24 mouse cellular contexts compared by ENCODE assay signal in genomic region chr17:66808186-66808585, GRCm38 (mm10).
DNase-seq lines count a peak whose midpoint lies in the region; ATAC-seq and TF ChIP-seq lines count a peak whose summit lies in the region.
"Had no signal": no experiment of that assay in that cellular context is flagged by ENCODE, and none has a peak within 500 bp of the region (broad histone marks: within the 10 kb centered on the region; RNA-seq: fewer than 3 reads in every experiment).

No protein-coding gene starts in this region.

- no peak overlapping the region for H3K27ac ChIP-seq in cerebellum, adult 2 months (ENCODE audit: insufficient read depth, low read length)
- no peak overlapping the region for H3K27ac ChIP-seq in lung, embryonic 14.5 days (ENCODE audit: low read depth)
- H3K27ac ChIP-seq: forebrain, embryonic 10.5 days; gastrocnemius, adult 2 months; heart, embryonic 15.5 days; hindbrain, embryonic 12.5 days; hindbrain, embryonic 15.5 days; intestine, embryonic 15.5 days had no signal

- intact Hi-C loops in heart, postnatal 25 days (cut with DNase I), result no loop called here

- no peaks in the 10 kb centered on the region for H3K36me3 ChIP-seq in lung, embryonic 14.5 days (ENCODE audit: insufficient read depth)
- H3K36me3 ChIP-seq: forebrain, embryonic 10.5 days; heart, embryonic 12.5 days; heart, embryonic 15.5 days; hindbrain, embryonic 12.5 days; hindbrain, embryonic 15.5 days; intestine, embryonic 15.5 days had no signal

- ATAC-seq in lung, embryonic 14.5 days (ENCODE audit: insufficient read depth), result no peak
- ATAC-seq: CD4-positive, CD25-positive, alpha-beta regulatory T cell, adult 4 months; forebrain, embryonic 16.5 days; intestine, embryonic 15.5 days had no signal

- no peak overlapping the region for H3K4me2 ChIP-seq in lung, embryonic 14.5 days
- H3K4me2 ChIP-seq: heart, embryonic 12.5 days; heart, embryonic 15.5 days; hindbrain, embryonic 12.5 days; hindbrain, embryonic 15.5 days; intestine, embryonic 15.5 days had no signal

- H3K4me1 ChIP-seq in cerebellum, adult 2 months (ENCODE audit: control insufficient read depth, insufficient read depth, low read length), result no peaks in the 10 kb centered on the region; the same call in 1 of the 2 replicates
- no peaks in the 10 kb centered on the region for H3K4me1 ChIP-seq in lung, embryonic 14.5 days (ENCODE audit: insufficient read depth)
- H3K4me1 ChIP-seq: heart, embryonic 12.5 days; heart, embryonic 15.5 days; hindbrain, embryonic 12.5 days; intestine, embryonic 15.5 days had no signal

- no peaks in the 10 kb centered on the region for H3K9me3 ChIP-seq in lung, embryonic 14.5 days (ENCODE audit: low read depth, low read length)
- H3K9me3 ChIP-seq: forebrain, embryonic 10.5 days; heart, embryonic 12.5 days; heart, embryonic 15.5 days; hindbrain, embryonic 12.5 days; hindbrain, embryonic 15.5 days; intestine, embryonic 15.5 days had no signal

- DNase-seq in cerebellum, postnatal 25 days, result peak; percentile 23 to 50
- no peak for DNase-seq in cerebellum, adult 2 months
- DNase-seq in heart, adult 11 months, result peak; percentile 51
- DNase-seq in heart, postnatal 25 days (ENCODE audit: low spot score), result no peak
- peak; percentile 41 for DNase-seq in lung, embryonic 14.5 days
- no peak for DNase-seq in lung, postnatal 4 days
- DNase-seq: adrenal gland, adult 8-10 months; adrenal gland, postnatal 25 days; cerebellum, adult 8-10 months; gastrocnemius, adult 2 months; gastrocnemius, postnatal 14 days; heart, adult 18-20 months; heart, postnatal 10 days; heart, postnatal 4 days; kidney, adult 11 months; kidney, adult 8-10 months had no signal

- WGBS in cerebellum, adult 2 months, result 13% methylated on average over 8 of the region's 8 CpGs
- whole genome bisulfite sequencing in lung, embryonic 14.5 days, result 62% methylated on average over 8 of the region's 8 CpGs

- TF ChIP-seq POLR2A in cerebellum, adult 2 months (IDR thresholded peaks at IDR 0.05; ENCODE audit: borderline replicate concordance, insufficient read depth, low read length), result no peak

- no peaks in the 10 kb centered on the region; the same call in 1 of the 2 replicates for H3K27me3 ChIP-seq in cerebellum, adult 2 months (ENCODE audit: control insufficient read depth, insufficient read depth, low read length)
- H3K27me3 ChIP-seq in lung, embryonic 14.5 days (ENCODE audit: insufficient read depth, low read length), result no peaks in the 10 kb centered on the region
- H3K27me3 ChIP-seq: heart, embryonic 12.5 days; heart, embryonic 15.5 days; hindbrain, embryonic 15.5 days; intestine, embryonic 15.5 days had no signal

- H3K9ac ChIP-seq in lung, embryonic 14.5 days, result no peak overlapping the region
- H3K9ac ChIP-seq: heart, embryonic 12.5 days; heart, embryonic 15.5 days; hindbrain, embryonic 12.5 days; hindbrain, embryonic 15.5 days; intestine, embryonic 15.5 days had no signal

- TF ChIP-seq CTCF in cerebellum, adult 2 months (IDR thresholded peaks at IDR 0.05; ENCODE audit: borderline replicate concordance, insufficient read depth, low read depth, low read length), result no peak
- TF ChIP-seq CTCF in lung, embryonic 14.5 days (IDR thresholded peaks at IDR 0.05; ENCODE audit: low read depth), result no peak

- no peak overlapping the region for H3K4me3 ChIP-seq in cerebellum, adult 2 months (replicated peaks; ENCODE audit: insufficient read depth, low read depth, low read length)
- H3K4me3 ChIP-seq in lung, embryonic 14.5 days (ENCODE audit: low read depth, low read length), result no peak overlapping the region
- H3K4me3 ChIP-seq: forebrain, embryonic 10.5 days; gastrocnemius, adult 2 months; heart, embryonic 12.5 days; heart, embryonic 15.5 days; hindbrain, embryonic 12.5 days; hindbrain, embryonic 15.5 days; intestine, embryonic 15.5 days had no signal

Comparison
In these comparisons a context has a peak if more than half of its experiments do, and no peak if none do; other contexts are left out.
1. DNase-seq: peak in cerebellum, postnatal 25 days (2 of 2), heart, adult 11 months (single experiment) and lung, embryonic 14.5 days (single experiment); none in cerebellum, adult 2 months (0 of 2), heart, postnatal 25 days (single experiment) and lung, postnatal 4 days (0 of 2).